Comparison of ENCODE assay signal across 14 mouse cellular contexts in the genomic region with DNA sequence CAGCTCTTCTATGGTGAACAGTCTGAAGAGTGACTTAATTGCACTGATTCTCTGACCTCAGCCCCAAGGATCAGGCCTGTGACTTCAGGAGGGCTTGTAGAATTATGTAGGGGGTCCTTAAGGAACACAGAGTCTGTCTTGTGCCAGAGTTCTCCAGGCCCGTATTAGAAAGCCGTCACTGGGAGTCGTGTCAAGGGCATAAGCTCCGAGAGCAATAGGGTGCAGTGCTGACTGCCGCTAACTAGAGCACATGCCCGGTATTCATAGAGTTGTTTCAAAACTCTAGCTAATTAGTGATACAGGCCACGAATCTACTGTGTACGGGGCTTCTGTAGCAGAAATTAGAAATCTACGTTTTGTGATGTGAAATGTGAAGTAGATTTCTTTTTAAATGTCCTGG.
DNase-seq lines count a peak whose midpoint lies in the region; ATAC-seq and TF ChIP-seq lines count a peak whose summit lies in the region.
"Had no signal": no experiment of that assay in that cellular context is flagged by ENCODE, and none has a peak within 500 bp of the region (broad histone marks: within the 10 kb centered on the region; RNA-seq: fewer than 3 reads in every experiment).

No protein-coding gene starts in this region.

- TF ChIP-seq CTCF in left cerebral cortex, adult 2 months (IDR thresholded peaks at IDR 0.05) = no peak

- H3K27me3 ChIP-seq in neural tube, embryonic 11.5 days (ENCODE audit: control insufficient read depth, insufficient read depth, low read length) = no peaks in the 10 kb centered on the region
- 0 out of 2 replicates have a peak, but pooled peaks cover under 1% of the 10 kb centered on the region for H3K27me3 ChIP-seq in hindbrain, embryonic 13.5 days
- H3K27me3 ChIP-seq in midbrain, embryonic 15.5 days (replicated peaks) = no peaks in the 10 kb centered on the region
- H3K27me3 ChIP-seq: embryonic facial prominence, embryonic 12.5 days; heart, embryonic 15.5 days; limb, embryonic 15.5 days had no signal

- peak overlapping the region; percentile 47; the same call in 1 of the 2 replicates for H3K27ac ChIP-seq in neural tube, embryonic 11.5 days (ENCODE audit: low read depth, low read length)
- peak overlapping the region; percentile 82 for H3K27ac ChIP-seq in hindbrain, embryonic 13.5 days
- peak overlapping the region; percentile 31; the same call in 1 of the 2 replicates for H3K27ac ChIP-seq in midbrain, embryonic 15.5 days
- no peak overlapping the region for H3K27ac ChIP-seq in left cerebral cortex, adult 2 months
- H3K27ac ChIP-seq: embryonic facial prominence, embryonic 12.5 days; heart, embryonic 15.5 days; layer of hippocampus, adult 2 months; limb, embryonic 15.5 days had no signal

- intact Hi-C loops in left cerebral cortex, adult 2 months (cut with DNase I) = no loop called here

- no peak overlapping the region for H3K4me2 ChIP-seq in neural tube, embryonic 11.5 days (ENCODE audit: low read depth)
- H3K4me2 ChIP-seq in hindbrain, embryonic 13.5 days = no peak overlapping the region
- H3K4me2 ChIP-seq in midbrain, embryonic 15.5 days = no peak overlapping the region
- H3K4me2 ChIP-seq: embryonic facial prominence, embryonic 12.5 days; heart, embryonic 15.5 days; limb, embryonic 15.5 days had no signal

- 89% methylated on average over 9 of the region's 9 CpGs for WGBS in neural tube, embryonic 11.5 days
- 78% methylated on average over 9 of the region's 9 CpGs for WGBS in hindbrain, embryonic 13.5 days
- 72% methylated on average over 9 of the region's 9 CpGs for WGBS in midbrain, embryonic 15.5 days

- H3K9ac ChIP-seq in neural tube, embryonic 11.5 days (ENCODE audit: low read length) = no peak overlapping the region
- no peak overlapping the region for H3K9ac ChIP-seq in hindbrain, embryonic 13.5 days
- H3K9ac ChIP-seq in midbrain, embryonic 15.5 days = no peak overlapping the region
- H3K9ac ChIP-seq: embryonic facial prominence, embryonic 12.5 days; heart, embryonic 15.5 days; limb, embryonic 15.5 days had no signal

- no peak for ATAC-seq in neural tube, embryonic 11.5 days (ENCODE audit: insufficient read depth, low FRiP score, low TSS enrichment)
- ATAC-seq in hindbrain, embryonic 13.5 days (ENCODE audit: low FRiP score) = no peak
- ATAC-seq in midbrain, embryonic 15.5 days (replicated peaks) = 0 out of 2 replicates have a peak, but pooled peaks have one; percentile 11
- ATAC-seq in inflammation-experienced regulatory T-cells, adult 6 months = no peak

- DNase-seq in neural tube, embryonic 11.5 days (ENCODE audit: low spot score) = no peak
- DNase-seq in neural tube, embryonic 10.5 days (ENCODE audit: extremely low spot score, low spot score) = no peak
- DNase-seq in natural killer cell, adult 2 months (ENCODE audit: low spot score in 2 of 2) = no peak
- DNase-seq in left cerebral cortex, adult 2 months (ENCODE audit: extremely low spot score in 1 of 2, low spot score in 2 of 2) = no peak
- DNase-seq: adrenal gland, postnatal 36 days; kidney, adult 18-20 months; kidney, postnatal 10 days had no signal

- H3K9me3 ChIP-seq in neural tube, embryonic 11.5 days (ENCODE audit: control insufficient read depth, low read length) = no peaks in the 10 kb centered on the region
- H3K9me3 ChIP-seq in hindbrain, embryonic 13.5 days = no peaks in the 10 kb centered on the region
- no peaks in the 10 kb centered on the region for H3K9me3 ChIP-seq in midbrain, embryonic 15.5 days
- H3K9me3 ChIP-seq: heart, embryonic 15.5 days; limb, embryonic 15.5 days had no signal

- H3K4me1 ChIP-seq in neural tube, embryonic 11.5 days (ENCODE audit: control insufficient read depth, insufficient read depth, low read length) = no peaks in the 10 kb centered on the region
- H3K4me1 ChIP-seq in hindbrain, embryonic 13.5 days (replicated peaks) = peaks cover 21% of the 10 kb centered on the region
- H3K4me1 ChIP-seq in midbrain, embryonic 15.5 days = peaks cover 14% of the 10 kb centered on the region
- H3K4me1 ChIP-seq: embryonic facial prominence, embryonic 12.5 days; heart, embryonic 15.5 days had no signal

- H3K4me3 ChIP-seq in neural tube, embryonic 11.5 days (ENCODE audit: low read depth, low read length) = no peak overlapping the region
- no peak overlapping the region for H3K4me3 ChIP-seq in hindbrain, embryonic 13.5 days
- H3K4me3 ChIP-seq in midbrain, embryonic 15.5 days = no peak overlapping the region
- H3K4me3 ChIP-seq in left cerebral cortex, adult 2 months = no peak overlapping the region
- H3K4me3 ChIP-seq: embryonic facial prominence, embryonic 12.5 days; heart, embryonic 15.5 days; layer of hippocampus, adult 2 months; limb, embryonic 15.5 days had no signal

- no peaks in the 10 kb centered on the region for H3K36me3 ChIP-seq in neural tube, embryonic 11.5 days (ENCODE audit: control insufficient read depth, insufficient read depth, low read length)
- H3K36me3 ChIP-seq in hindbrain, embryonic 13.5 days = no peaks in the 10 kb centered on the region
- no peaks in the 10 kb centered on the region for H3K36me3 ChIP-seq in midbrain, embryonic 15.5 days (replicated peaks)
- H3K36me3 ChIP-seq: embryonic facial prominence, embryonic 12.5 days; heart, embryonic 15.5 days; limb, embryonic 15.5 days had no signal
